Mouse (Mus musculus) G1E (cell line): ENCODE measurements at regions not wholly inside any gene's neighbourhood (a gene's known extent, or its start where the extent isn't known, plus 50 kb on each side); places are given as distances from the start of the nearest gene placed in this dataset.

Experiments
- ATAC-seq: 2 replicates; pipeline ENCODE4 v1.8.0; 2016; ENCODE audit warnings: mild to moderate bottlenecking; ENCODE audit not compliant: insufficient number of reproducible peaks, poor library complexity, low FRiP score, severe bottlenecking; ENCODE audit errors: extremely low read depth
- DNase-seq: peaks from one replicate; pipeline ENCODE4 v3.0.0; 2012; ENCODE audit warnings: low spot score
- H3K27me3 ChIP-seq: 2 replicates; pipeline ENCODE4 v1.6.1; 2012; ENCODE audit warnings: mild to moderate bottlenecking, low read length, inconsistent platforms; ENCODE audit not compliant: insufficient read depth
- H3K36me3 ChIP-seq: replicated peaks from 2 replicates; pipeline ENCODE3; 2012; ENCODE audit warnings: mild to moderate bottlenecking, inconsistent platforms
- H3K4me1 ChIP-seq: 2 replicates; pipeline ENCODE4 v1.6.1; 2012; ENCODE audit warnings: low read depth, low read length, inconsistent platforms, mixed read lengths; ENCODE audit not compliant: insufficient read depth
- H3K4me3 ChIP-seq: 2 replicates; pipeline ENCODE4 v1.5.1; 2012; ENCODE audit warnings: low read depth, mild to moderate bottlenecking, inconsistent platforms, low read length, moderate library complexity, mixed read lengths
- H3K9me3 ChIP-seq: replicated peaks from 2 replicates; pipeline ENCODE4 v1.6.1; 2012; ENCODE audit warnings: inconsistent platforms
- CTCF ChIP-seq: IDR thresholded peaks from 2 replicates; pipeline ENCODE4 v1.5.1; 2012; ENCODE audit warnings: low read depth, low read length, inconsistent platforms, mixed read lengths
- GATA1 ChIP-seq: IDR thresholded peaks from 2 replicates; pipeline ENCODE4 v1.6.1; 2012; ENCODE audit warnings: borderline replicate concordance, low read length, inconsistent platforms, mixed read lengths
- GATA2 ChIP-seq: IDR thresholded peaks from 2 replicates; pipeline ENCODE4 v1.6.1; 2012; ENCODE audit warnings: low read depth, low read length, inconsistent platforms, borderline replicate concordance
- POLR2AphosphoS5 ChIP-seq: IDR thresholded peaks from 2 replicates; pipeline ENCODE4 v1.6.1; 2012; ENCODE audit warnings: low read depth, low read length, inconsistent platforms; ENCODE audit not compliant: insufficient replicate concordance
- TAL1 ChIP-seq: conservative IDR thresholded peaks from 2 replicates; pipeline ENCODE4 v1.6.1; 2012; ENCODE audit warnings: low read depth, low read length, inconsistent platforms, mixed read lengths

DNA sequence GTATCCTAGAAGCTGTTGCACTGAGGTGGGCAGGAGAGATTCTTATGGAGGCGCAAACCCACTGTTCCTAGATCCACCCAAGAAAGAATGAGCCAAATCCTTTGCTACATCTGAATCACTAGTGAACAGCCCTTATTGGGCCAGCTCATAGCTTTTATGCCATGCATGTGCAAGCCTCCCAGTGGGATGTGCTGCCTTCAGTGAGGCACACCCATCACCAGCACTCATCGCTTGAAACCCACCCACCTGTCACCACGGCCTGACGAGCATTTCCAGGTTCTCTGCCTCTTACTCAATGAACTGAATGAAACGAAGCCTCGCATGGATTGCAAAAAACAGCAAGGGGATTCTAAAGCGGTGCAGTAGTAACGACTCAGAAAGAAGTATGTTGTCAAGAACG lies 98.3 kb upstream of the Zmiz1 start:
- DNase-seq, result no peak
- ATAC-seq, result no peak
- no peaks in the 10 kb centered on the region for H3K4me1 ChIP-seq
- H3K36me3 ChIP-seq, result no peaks in the 10 kb centered on the region
- H3K9me3 ChIP-seq, result peaks cover 78% of the 10 kb centered on the region
- no peak overlapping the region for H3K4me3 ChIP-seq
- TF ChIP-seq CTCF, result no peak
- no peak for TF ChIP-seq TAL1
- TF ChIP-seq GATA1, result no peak
- TF ChIP-seq POLR2AphosphoS5, result no peak
- TF ChIP-seq GATA2, result no peak
- no peaks in the 10 kb centered on the region for H3K27me3 ChIP-seq

- no peak for ATAC-seq
- TF ChIP-seq GATA2 (no peak), CTCF (no peak)
- no peaks in the 10 kb centered on the region for H3K27me3 ChIP-seq
Measured at GRCm38 (mm10) chr14:25361129-25361528, 97.9 kb upstream of the Zmiz1 start.

DNA sequence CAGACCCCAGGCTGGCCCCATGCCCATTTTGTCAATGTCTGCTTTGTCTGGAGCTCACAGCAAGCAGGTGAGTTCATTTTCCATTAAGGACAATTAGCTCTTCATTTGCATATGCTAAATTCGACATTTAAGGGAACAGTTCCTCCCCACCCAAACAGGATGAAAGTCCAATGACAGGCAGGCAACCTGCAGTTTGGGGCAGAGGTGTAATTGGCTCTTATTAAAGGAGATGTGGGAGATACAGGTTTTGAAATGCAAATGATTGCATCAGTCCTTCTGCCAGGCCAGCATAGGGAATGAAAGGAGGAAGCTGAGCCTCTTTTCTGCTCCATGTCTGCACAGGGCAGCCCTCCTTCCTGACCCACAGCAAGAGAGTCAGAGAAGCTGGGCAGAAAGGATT lies 96.2 kb upstream of the Zmiz1 start:
- H3K4me1 ChIP-seq, result no peaks in the 10 kb centered on the region
- peaks cover 92% of the 10 kb centered on the region for H3K9me3 ChIP-seq
- no peaks in the 10 kb centered on the region for H3K36me3 ChIP-seq
- H3K4me3 ChIP-seq, result no peak overlapping the region
- TF ChIP-seq POLR2AphosphoS5 (no peak), GATA2 (no peak), TAL1 (no peak), GATA1 (no peak), CTCF (no peak)
- no peak for ATAC-seq
- H3K27me3 ChIP-seq, result no peaks in the 10 kb centered on the region
- DNase-seq, result no peak

More at GRCm38 (mm10) chr14:25361129-25361528, 97.9 kb upstream of the Zmiz1 start:
- Histone ChIP-seq H3K9me3 (peaks cover 81% of the 10 kb centered on the region), H3K36me3 (no peaks in the 10 kb centered on the region), H3K4me3 (no peak overlapping the region), H3K4me1 (no peaks in the 10 kb centered on the region)
- DNase-seq, result no peak

GRCm38 (mm10) chr14:25365226-25365800 lies 93.7 kb upstream of the Zmiz1 start:
- Histone ChIP-seq H3K4me3 (no peak overlapping the region), H3K9me3 (peaks cover 79% of the 10 kb centered on the region), H3K27me3 (no peaks in the 10 kb centered on the region; the same call in 1 of the 2 replicates), H3K36me3 (no peaks in the 10 kb centered on the region), H3K4me1 (no peaks in the 10 kb centered on the region)
- TF ChIP-seq GATA2 (no peak), POLR2AphosphoS5 (no peak), TAL1 (no peak), CTCF (no peak), GATA1 (no peak)
- ATAC-seq, result no peak
- no peak for DNase-seq

- DNase-seq (no peak), ATAC-seq (no peak)
- Histone ChIP-seq H3K9me3 (peaks cover 80% of the 10 kb centered on the region), H3K27me3 (no peaks in the 10 kb centered on the region; the same call in 1 of the 2 replicates), H3K36me3 (no peaks in the 10 kb centered on the region), H3K4me1 (no peaks in the 10 kb centered on the region), H3K4me3 (no peak overlapping the region)
- TF ChIP-seq TAL1 (no peak), POLR2AphosphoS5 (no peak), CTCF (no peak), GATA2 (no peak), GATA1 (no peak)
Measured at GRCm38 (mm10) chr14:25366009-25366408, 93.0 kb upstream of the Zmiz1 start.

- ATAC-seq (no peak), DNase-seq (no peak)
- TF ChIP-seq CTCF (no peak), POLR2AphosphoS5 (no peak), GATA2 (no peak), TAL1 (no peak), GATA1 (no peak)
- H3K27me3 ChIP-seq, result no peaks in the 10 kb centered on the region; the same call in 1 of the 2 replicates
- no peaks in the 10 kb centered on the region for H3K36me3 ChIP-seq
- no peaks in the 10 kb centered on the region for H3K4me1 ChIP-seq
- H3K4me3 ChIP-seq, result no peak overlapping the region
- peaks cover 80% of the 10 kb centered on the region for H3K9me3 ChIP-seq
Measured at GRCm38 (mm10) chr14:25370306-25371020, 88.5 kb upstream of the Zmiz1 start.

DNA sequence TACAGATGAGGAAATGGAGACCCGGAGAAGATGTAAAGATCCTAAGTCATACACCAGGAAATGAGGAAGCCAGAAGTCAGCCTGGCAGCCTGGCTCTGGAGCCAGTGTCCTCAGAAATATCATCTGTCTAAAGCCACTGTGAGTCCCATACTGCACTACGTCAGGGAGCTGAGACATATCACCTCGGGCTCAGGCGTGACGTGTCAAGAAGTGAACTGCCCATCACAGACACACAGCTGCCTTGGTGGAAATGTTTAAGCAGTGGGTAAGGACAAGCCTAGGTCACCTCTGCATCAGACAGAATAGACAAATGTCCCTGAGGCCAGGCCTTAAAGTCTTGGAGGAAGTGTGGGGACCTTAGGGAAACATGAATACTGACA lies 88.0 kb upstream of the Zmiz1 start:
- TF ChIP-seq GATA2, result no peak
- TF ChIP-seq POLR2AphosphoS5, result no peak
- no peak for TF ChIP-seq TAL1
- no peak for TF ChIP-seq GATA1
- no peak for TF ChIP-seq CTCF
- peaks cover 80% of the 10 kb centered on the region for H3K9me3 ChIP-seq
- ATAC-seq, result no peak
- H3K4me1 ChIP-seq, result no peaks in the 10 kb centered on the region
- H3K36me3 ChIP-seq, result no peaks in the 10 kb centered on the region
- H3K27me3 ChIP-seq, result no peaks in the 10 kb centered on the region; the same call in 1 of the 2 replicates
- no peak overlapping the region for H3K4me3 ChIP-seq
- DNase-seq, result no peak
